Mouse (Mus musculus): ENCODE data around the gene Gm11939. TPM values are rescaled to one million over a fixed set of nuclear protein-coding genes. Genes with fewer than 3 reads are reported as not detected.

Gm11939 gene
- not detected in 2 replicates for polyA plus RNA-seq (2012; rRNA removed)

GRCm38 (mm10) chr11:99559366-99559765 is at the start of gene Gm11939:
Gm11939 (minus strand) TSS chr11:99559466.

GRCm38 (mm10) chr11:99603208-99603607 is 43.9 kb upstream of the Gm11939 start, which contains the start of gene Gm11938:
Gm11938 (minus strand) TSS chr11:99603308.

GRCm38 (mm10) chr11:99597742-99598141 is 38.5 kb upstream of the Gm11939 start, which contains the start of gene Krtap9-3:
Krtap9-3 (minus strand) TSS chr11:99598105.

GRCm38 (mm10) chr11:99590981-99591380 is 31.7 kb upstream of the Gm11939 start, which contains the start of gene Krtap1-3:
Krtap1-3 (minus strand) TSS chr11:99591339.

GRCm38 (mm10) chr11:99583245-99583704 is 24.0 kb upstream of the Gm11939 start, which contains the start of gene Krtap1-4:
Krtap1-4 (minus strand) TSS chr11:99583654.

GRCm38 (mm10) chr11:99580636-99581035 is 21.4 kb upstream of the Gm11939 start, which contains the start of gene Krtap1-5:
Krtap1-5 (minus strand) TSS chr11:99581016.

GRCm38 (mm10) chr11:99566530-99566929 is 7.3 kb upstream of the Gm11939 start, which contains the start of gene Krtap3-1:
Krtap3-1 (minus strand) TSS chr11:99566630.

GRCm38 (mm10) chr11:99556753-99557152 is 2.5 kb downstream of the Gm11939 start, which contains the start of gene Krtap3-2:
Krtap3-2 (minus strand) TSS chr11:99556853.

GRCm38 (mm10) chr11:99550765-99551164 is 8.5 kb downstream of the Gm11939 start, which contains the start of gene Krtap3-3:
Krtap3-3 (minus strand) TSS chr11:99550865.

GRCm38 (mm10) chr11:99521288-99521860 is 37.9 kb downstream of the Gm11939 start, which contains the start of gene Krt39:
Krt39 (minus strand) TSS chr11:99521338.

Other genes with a start within 250 kb of the Gm11939 start
- 0.06 and 0.07 TPM in 2 replicates for gene Krt25, start 236.5 kb downstream of the Gm11939 start, polyA plus RNA-seq (2012; rRNA removed)
- 0.09 and 0.12 TPM in 2 replicates for gene Krt26, start 221.5 kb downstream of the Gm11939 start, polyA plus RNA-seq (2012; rRNA removed)
- gene Krt27, start 208.4 kb downstream of the Gm11939 start, polyA plus RNA-seq (2012; rRNA removed) = 0.07 and 0.09 TPM in 2 replicates
- gene Krt28, start 184.6 kb downstream of the Gm11939 start, polyA plus RNA-seq (2012; rRNA removed) = 0.15 and 0.26 TPM in 2 replicates
- gene Krt10, start 170.1 kb downstream of the Gm11939 start, polyA plus RNA-seq (2012; rRNA removed) = 15.8 and 24.0 TPM in 2 replicates
- 0.07 and 0.14 TPM in 2 replicates for gene Krt12, start 137.2 kb downstream of the Gm11939 start, polyA plus RNA-seq (2012; rRNA removed)
- gene Krt20, start 121.3 kb downstream of the Gm11939 start, polyA plus RNA-seq (2012; rRNA removed) = 0.08 and 0.09 TPM in 2 replicates
- 0.02 and 0.49 TPM in 2 replicates for gene Krt23, start 66.3 kb downstream of the Gm11939 start, polyA plus RNA-seq (2012; rRNA removed)
- not detected in 2 replicates for gene Krt39, start 38.1 kb downstream of the Gm11939 start, polyA plus RNA-seq (2012; rRNA removed)
- gene Krt40, start 16.3 kb downstream of the Gm11939 start, polyA plus RNA-seq (2012; rRNA removed) = not detected in 2 replicates
- gene Krtap3-3, start 8.6 kb downstream of the Gm11939 start, polyA plus RNA-seq (2012; rRNA removed) = not detected in 2 replicates
- gene Krtap3-2, start 2.6 kb downstream of the Gm11939 start, polyA plus RNA-seq (2012; rRNA removed) = not detected in 2 replicates
- not detected in 2 replicates for gene Krtap3-1, start 7.2 kb upstream of the Gm11939 start, polyA plus RNA-seq (2012; rRNA removed)
- gene Krtap1-5, start 21.6 kb upstream of the Gm11939 start, polyA plus RNA-seq (2012; rRNA removed) = not detected in 2 replicates
- gene Krtap1-4, start 24.2 kb upstream of the Gm11939 start, polyA plus RNA-seq (2012; rRNA removed) = not detected in 2 replicates
- gene Krtap1-3, start 31.9 kb upstream of the Gm11939 start, polyA plus RNA-seq (2012; rRNA removed) = not detected in 2 replicates
- gene Krtap9-3, start 38.6 kb upstream of the Gm11939 start, polyA plus RNA-seq (2012; rRNA removed) = not detected in 2 replicates
- not detected in 2 replicates for gene Gm11938, start 43.8 kb upstream of the Gm11939 start, polyA plus RNA-seq (2012; rRNA removed)
- gene Gm11937, start 50.7 kb upstream of the Gm11939 start, polyA plus RNA-seq (2012; rRNA removed) = not detected in 2 replicates
- not detected in 2 replicates for gene Krtap2-4, start 55.4 kb upstream of the Gm11939 start, polyA plus RNA-seq (2012; rRNA removed)
- not detected in 2 replicates for gene Gm11562, start 61.0 kb upstream of the Gm11939 start, polyA plus RNA-seq (2012; rRNA removed)
- gene Krtap4-1, start 68.8 kb upstream of the Gm11939 start, polyA plus RNA-seq (2012; rRNA removed) = not detected in 2 replicates
- not detected in 2 replicates for gene Krtap4-2, start 75.6 kb upstream of the Gm11939 start, polyA plus RNA-seq (2012; rRNA removed)
- gene Krtap4-7, start 84.6 kb upstream of the Gm11939 start, polyA plus RNA-seq (2012; rRNA removed) = not detected in 2 replicates
- not detected in 2 replicates for gene Gm11555, start 90.8 kb upstream of the Gm11939 start, polyA plus RNA-seq (2012; rRNA removed)
- gene Gm11563, start 99.5 kb upstream of the Gm11939 start, polyA plus RNA-seq (2012; rRNA removed) = not detected in 2 replicates
- gene Krtap4-6, start 106.5 kb upstream of the Gm11939 start, polyA plus RNA-seq (2012; rRNA removed) = not detected in 2 replicates
- not detected in 2 replicates for gene Gm14190, start 131.3 kb upstream of the Gm11939 start, polyA plus RNA-seq (2012; rRNA removed)
- not detected in 2 replicates for gene Gm14180, start 174.8 kb upstream of the Gm11939 start, polyA plus RNA-seq (2012; rRNA removed)
- gene Gm11595, start 213.4 kb upstream of the Gm11939 start, polyA plus RNA-seq (2012; rRNA removed) = not detected in 2 replicates
- not detected in 2 replicates for gene Krtap4-8, start 221.2 kb upstream of the Gm11939 start, polyA plus RNA-seq (2012; rRNA removed)
- not detected in 2 replicates for gene Krtap4-9, start 225.7 kb upstream of the Gm11939 start, polyA plus RNA-seq (2012; rRNA removed)
- not detected in 2 replicates for gene Gm11596, start 234.0 kb upstream of the Gm11939 start, polyA plus RNA-seq (2012; rRNA removed)
- not detected in 2 replicates for gene Gm11569, start 239.5 kb upstream of the Gm11939 start, polyA plus RNA-seq (2012; rRNA removed)
- not detected in 2 replicates for gene Gm11554, start 245.0 kb upstream of the Gm11939 start, polyA plus RNA-seq (2012; rRNA removed)

Measured in central nervous system, embryonic 14 days (tissue).